Mouse (Mus musculus) NIH3T3 (cell line): ENCODE measurements around the gene Olfr427.
"Not testable (repeated sequence)": the region's sequence is repeated elsewhere in the genome, so short reads cannot be mapped to it uniquely, and the experiment has no call there.

Experiments
- DNase-seq: peaks from one replicate; pipeline ENCODE4 v3.0.0-alpha.2; 2012; ENCODE audit warnings: low read depth

Olfr427 gene

GRCm38 (mm10) chr1:174096591-174096990 lies at the start of gene Olfr427:
Olfr427 (plus strand) TSS chr1:174096891.
- DNase-seq = no peak

- not testable (repeated sequence) for DNase-seq
Measured at GRCm38 (mm10) chr1:174048227-174048626, 48.5 kb upstream of the Olfr427 start.

- DNase-seq = peak; percentile 60
Measured at GRCm38 (mm10) chr1:174048893-174049292, 47.8 kb upstream of the Olfr427 start, which contains the start of gene Olfr432. Olfr432 (plus strand) TSS chr1:174049205.

GRCm38 (mm10) chr1:174049357-174049756 lies 47.3 kb upstream of the Olfr427 start:
- DNase-seq = not testable (repeated sequence)

GRCm38 (mm10) chr1:174050532-174050931 lies 46.2 kb upstream of the Olfr427 start:
- DNase-seq = no peak

GRCm38 (mm10) chr1:174051515-174051914 lies 45.2 kb upstream of the Olfr427 start:
- DNase-seq = no peak

GRCm38 (mm10) chr1:174051931-174052536 lies 44.7 kb upstream of the Olfr427 start:
- DNase-seq = no peak

GRCm38 (mm10) chr1:174052981-174053380 lies 43.7 kb upstream of the Olfr427 start:
- peak; percentile 67 for DNase-seq

- DNase-seq = no peak
Measured at GRCm38 (mm10) chr1:174055248-174055647, 41.4 kb upstream of the Olfr427 start.

GRCm38 (mm10) chr1:174066305-174066704 lies 30.4 kb upstream of the Olfr427 start, which contains the start of gene Olfr430:
Olfr430 (plus strand) TSS chr1:174066605.
- no peak for DNase-seq

GRCm38 (mm10) chr1:174084031-174084430 lies 12.7 kb upstream of the Olfr427 start, which contains the start of gene Olfr429:
Olfr429 (plus strand) TSS chr1:174084331.
- DNase-seq = no peak

- DNase-seq = peak; percentile 69
Measured at GRCm38 (mm10) chr1:174103735-174104134, 7.0 kb downstream of the Olfr427 start.

GRCm38 (mm10) chr1:174121062-174121461 lies 24.4 kb downstream of the Olfr427 start, which contains the start of gene Olfr231:
Olfr231 (minus strand) TSS chr1:174121162.
- DNase-seq = no peak

GRCm38 (mm10) chr1:174131217-174131616 lies 34.5 kb downstream of the Olfr427 start, which contains the start of gene Olfr424:
Olfr424 (plus strand) TSS chr1:174131517.
- DNase-seq = no peak

GRCm38 (mm10) chr1:174131999-174132398 lies 35.3 kb downstream of the Olfr427 start:
- no peak for DNase-seq

GRCm38 (mm10) chr1:174141384-174141783 lies 44.7 kb downstream of the Olfr427 start:
- no peak for DNase-seq

GRCm38 (mm10) chr1:174146696-174147095 lies 50.0 kb downstream of the Olfr427 start:
- DNase-seq = no peak

GRCm38 (mm10) chr1:174149289-174149688 lies 52.6 kb downstream of the Olfr427 start:
- no peak for DNase-seq
